Mouse (Mus musculus): Measurements from ENCODE around the gene Foxp1. TPM values are rescaled to one million over a fixed set of nuclear protein-coding genes. Genes with fewer than 3 reads are reported as not detected.

Gene Foxp1
- total and polyA plus RNA-seq, 3 experiments: 57.4 to 88.1 (median 79.8) TPM

GRCm38 (mm10) chr6:99484884-99485216 lies 37.7 kb downstream of the Foxp1 start:
- no peak for DNase-seq (ENCODE audit: low spot score)

GRCm38 (mm10) chr6:99484197-99484725 lies 38.3 kb downstream of the Foxp1 start:
- TF ChIP-seq TAL1 (conservative IDR thresholded peaks at IDR 0.05; ENCODE audit: low read depth, low read length) (no peak), GATA2 (IDR thresholded peaks at IDR 0.05; ENCODE audit: borderline replicate concordance, low read depth, low read length) (no peak), CTCF (IDR thresholded peaks at IDR 0.05; ENCODE audit: low read depth, low read length) (no peak), GATA1 (IDR thresholded peaks at IDR 0.05; ENCODE audit: borderline replicate concordance, low read length) (no peak), POLR2AphosphoS5 (IDR thresholded peaks at IDR 0.05; ENCODE audit: insufficient replicate concordance, low read depth, low read length) (no peak)
- no peak for DNase-seq (ENCODE audit: low spot score)
- peaks cover 49% of the 10 kb centered on the region for H3K36me3 ChIP-seq (replicated peaks)
- no peaks in the 10 kb centered on the region for H3K9me3 ChIP-seq (replicated peaks)
- no peak overlapping the region for H3K4me3 ChIP-seq (ENCODE audit: low read depth, low read length)
- no peaks in the 10 kb centered on the region for H3K4me1 ChIP-seq (ENCODE audit: insufficient read depth, low read depth, low read length)
- no peaks in the 10 kb centered on the region for H3K27me3 ChIP-seq (ENCODE audit: insufficient read depth, low read length)
- ATAC-seq (ENCODE audit: extremely low read depth, insufficient number of reproducible peaks, low FRiP score, poor library complexity, severe bottlenecking): no peak

More at GRCm38 (mm10) chr6:99484884-99485216, 37.7 kb downstream of the Foxp1 start:
- no peak for ATAC-seq (ENCODE audit: extremely low read depth, insufficient number of reproducible peaks, low FRiP score, poor library complexity, severe bottlenecking)
- no peaks in the 10 kb centered on the region for H3K9me3 ChIP-seq (replicated peaks)
- TF ChIP-seq TAL1 (conservative IDR thresholded peaks at IDR 0.05; ENCODE audit: low read depth, low read length) (no peak), GATA1 (IDR thresholded peaks at IDR 0.05; ENCODE audit: borderline replicate concordance, low read length) (no peak), GATA2 (IDR thresholded peaks at IDR 0.05; ENCODE audit: borderline replicate concordance, low read depth, low read length) (no peak), CTCF (IDR thresholded peaks at IDR 0.05; ENCODE audit: low read depth, low read length) (no peak), POLR2AphosphoS5 (IDR thresholded peaks at IDR 0.05; ENCODE audit: insufficient replicate concordance, low read depth, low read length) (no peak)
- no peak overlapping the region for H3K4me3 ChIP-seq (ENCODE audit: low read depth, low read length)
- H3K27me3 ChIP-seq (ENCODE audit: insufficient read depth, low read length): no peaks in the 10 kb centered on the region
- no peaks in the 10 kb centered on the region for H3K4me1 ChIP-seq (ENCODE audit: insufficient read depth, low read depth, low read length)
- peaks cover 52% of the 10 kb centered on the region for H3K36me3 ChIP-seq (replicated peaks)

GRCm38 (mm10) chr6:99483556-99483955 lies 39.0 kb downstream of the Foxp1 start:
- TF ChIP-seq CTCF (IDR thresholded peaks at IDR 0.05; ENCODE audit: low read depth, low read length) (no peak), TAL1 (conservative IDR thresholded peaks at IDR 0.05; ENCODE audit: low read depth, low read length) (no peak), POLR2AphosphoS5 (IDR thresholded peaks at IDR 0.05; ENCODE audit: insufficient replicate concordance, low read depth, low read length) (no peak), GATA1 (IDR thresholded peaks at IDR 0.05; ENCODE audit: borderline replicate concordance, low read length) (no peak), GATA2 (IDR thresholded peaks at IDR 0.05; ENCODE audit: borderline replicate concordance, low read depth, low read length) (no peak)
- Histone ChIP-seq H3K27me3 (ENCODE audit: insufficient read depth, low read length) (no peaks in the 10 kb centered on the region), H3K36me3 (replicated peaks) (peaks cover 50% of the 10 kb centered on the region), H3K4me3 (ENCODE audit: low read depth, low read length) (no peak overlapping the region), H3K4me1 (ENCODE audit: insufficient read depth, low read depth, low read length) (no peaks in the 10 kb centered on the region), H3K9me3 (replicated peaks) (no peaks in the 10 kb centered on the region)
- DNase-seq (ENCODE audit: low spot score) (no peak), ATAC-seq (ENCODE audit: extremely low read depth, insufficient number of reproducible peaks, low FRiP score, poor library complexity, severe bottlenecking) (no peak)

GRCm38 (mm10) chr6:99481568-99481967 lies 41.0 kb downstream of the Foxp1 start:
- no peak overlapping the region for H3K4me3 ChIP-seq (ENCODE audit: low read depth, low read length)
- H3K9me3 ChIP-seq (replicated peaks): no peaks in the 10 kb centered on the region
- TF ChIP-seq GATA1 (IDR thresholded peaks at IDR 0.05; ENCODE audit: borderline replicate concordance, low read length) (no peak), GATA2 (IDR thresholded peaks at IDR 0.05; ENCODE audit: borderline replicate concordance, low read depth, low read length) (no peak), TAL1 (conservative IDR thresholded peaks at IDR 0.05; ENCODE audit: low read depth, low read length) (no peak), POLR2AphosphoS5 (IDR thresholded peaks at IDR 0.05; ENCODE audit: insufficient replicate concordance, low read depth, low read length) (no peak), CTCF (IDR thresholded peaks at IDR 0.05; ENCODE audit: low read depth, low read length) (no peak)
- H3K27me3 ChIP-seq (ENCODE audit: insufficient read depth, low read length): no peaks in the 10 kb centered on the region
- H3K4me1 ChIP-seq (ENCODE audit: insufficient read depth, low read depth, low read length): no peaks in the 10 kb centered on the region
- H3K36me3 ChIP-seq (replicated peaks): peaks cover 54% of the 10 kb centered on the region
- ATAC-seq (ENCODE audit: extremely low read depth, insufficient number of reproducible peaks, low FRiP score, poor library complexity, severe bottlenecking) (no peak), DNase-seq (ENCODE audit: low spot score) (no peak)

GRCm38 (mm10) chr6:99478873-99479650 lies 43.5 kb downstream of the Foxp1 start:
- Histone ChIP-seq H3K9me3 (replicated peaks) (no peaks in the 10 kb centered on the region), H3K4me3 (ENCODE audit: low read depth, low read length) (no peak overlapping the region), H3K36me3 (replicated peaks) (peaks cover 43% of the 10 kb centered on the region), H3K4me1 (ENCODE audit: insufficient read depth, low read depth, low read length) (no peaks in the 10 kb centered on the region), H3K27me3 (ENCODE audit: insufficient read depth, low read length) (no peaks in the 10 kb centered on the region)
- ATAC-seq (ENCODE audit: extremely low read depth, insufficient number of reproducible peaks, low FRiP score, poor library complexity, severe bottlenecking) (no peak), DNase-seq (ENCODE audit: low spot score) (no peak)
- no peak for TF ChIP-seq CTCF (IDR thresholded peaks at IDR 0.05; ENCODE audit: low read depth, low read length)
- TF ChIP-seq GATA1 (IDR thresholded peaks at IDR 0.05; ENCODE audit: borderline replicate concordance, low read length): no peak
- no peak for TF ChIP-seq POLR2AphosphoS5 (IDR thresholded peaks at IDR 0.05; ENCODE audit: insufficient replicate concordance, low read depth, low read length)
- TF ChIP-seq TAL1 (conservative IDR thresholded peaks at IDR 0.05; ENCODE audit: low read depth, low read length): no peak
- no peak for TF ChIP-seq GATA2 (IDR thresholded peaks at IDR 0.05; ENCODE audit: borderline replicate concordance, low read depth, low read length)

GRCm38 (mm10) chr6:99475040-99475439 lies 47.5 kb downstream of the Foxp1 start:
- DNase-seq (ENCODE audit: low spot score) (no peak), ATAC-seq (ENCODE audit: extremely low read depth, insufficient number of reproducible peaks, low FRiP score, poor library complexity, severe bottlenecking) (no peak)
- H3K4me1 ChIP-seq (ENCODE audit: insufficient read depth, low read depth, low read length): no peaks in the 10 kb centered on the region

More at GRCm38 (mm10) chr6:99475040-99475439, 47.5 kb downstream of the Foxp1 start:
- Histone ChIP-seq H3K4me3 (ENCODE audit: low read depth, low read length) (no peak overlapping the region), H3K27me3 (ENCODE audit: insufficient read depth, low read length) (no peaks in the 10 kb centered on the region), H3K36me3 (replicated peaks) (peaks cover 42% of the 10 kb centered on the region), H3K9me3 (replicated peaks) (no peaks in the 10 kb centered on the region)
- TF ChIP-seq GATA1 (IDR thresholded peaks at IDR 0.05; ENCODE audit: borderline replicate concordance, low read length) (no peak), CTCF (IDR thresholded peaks at IDR 0.05; ENCODE audit: low read depth, low read length) (no peak)

Data from G1E (cell line).